Mouse (Mus musculus): Measurements from ENCODE around the gene Fbxl4.

- no peak for TF ChIP-seq CTCF (conservative IDR thresholded peaks at IDR 0.05; ENCODE audit: low read length)
- TF ChIP-seq NANOG (IDR thresholded peaks at IDR 0.05; ENCODE audit: borderline replicate concordance, low read length): no peak
Observed at GRCm38 (mm10) chr4:22477711-22478230, 120.4 kb downstream of the Fbxl4 start.

Measured in E14TG2a.4 (cell line).